22 mouse cellular contexts compared by ENCODE assay signal in genomic region chr2:75396016-75396415, GRCm38 (mm10).
DNase-seq lines count a peak whose midpoint lies in the region; ATAC-seq and TF ChIP-seq lines count a peak whose summit lies in the region.
"Had no signal": no experiment of that assay in that cellular context is flagged by ENCODE, and none has a peak within 500 bp of the region (broad histone marks: within the 10 kb centered on the region; RNA-seq: fewer than 3 reads in every experiment).

No protein-coding gene starts in this region.

- H3K9ac ChIP-seq in forebrain, postnatal 0 days, result no peak overlapping the region
- no peak overlapping the region for H3K9ac ChIP-seq in forebrain, embryonic 11.5 days (ENCODE audit: low read length)
- H3K9ac ChIP-seq in limb, embryonic 11.5 days (ENCODE audit: low read length), result no peak overlapping the region
- H3K9ac ChIP-seq: embryonic facial prominence, embryonic 15.5 days; hindbrain, embryonic 13.5 days had no signal

- H3K27ac ChIP-seq in forebrain, postnatal 0 days (ENCODE audit: low read depth, low read length), result no peak overlapping the region
- no peak overlapping the region for H3K27ac ChIP-seq in forebrain, embryonic 11.5 days (ENCODE audit: low read depth, low read length)
- peak overlapping the region; percentile 52; the same call in 1 of the 2 replicates for H3K27ac ChIP-seq in limb, embryonic 11.5 days (replicated peaks; ENCODE audit: low read depth, low read length)
- no peak overlapping the region for H3K27ac ChIP-seq in gastrocnemius, adult 2 months
- H3K27ac ChIP-seq: embryonic facial prominence, embryonic 15.5 days; forebrain, embryonic 10.5 days; heart, embryonic 10.5 days; hindbrain, embryonic 13.5 days; hindbrain, postnatal 0 days had no signal

- no peak for TF ChIP-seq CTCF in forebrain, postnatal 0 days (IDR thresholded peaks at IDR 0.05; ENCODE audit: low read depth)
- TF ChIP-seq CTCF in gastrocnemius, adult 2 months (IDR thresholded peaks at IDR 0.05), result no peak

- no peaks in the 10 kb centered on the region for H3K27me3 ChIP-seq in forebrain, postnatal 0 days (ENCODE audit: insufficient read depth, low read length)
- H3K27me3 ChIP-seq in forebrain, embryonic 11.5 days (ENCODE audit: control insufficient read depth, insufficient read depth, low read length), result no peaks in the 10 kb centered on the region
- no peaks in the 10 kb centered on the region for H3K27me3 ChIP-seq in limb, embryonic 11.5 days (ENCODE audit: control insufficient read depth, insufficient read depth, low read length)
- H3K27me3 ChIP-seq: embryonic facial prominence, embryonic 15.5 days; hindbrain, embryonic 13.5 days had no signal

- H3K4me2 ChIP-seq in forebrain, postnatal 0 days (ENCODE audit: low read depth), result no peak overlapping the region
- H3K4me2 ChIP-seq in forebrain, embryonic 11.5 days (ENCODE audit: low read depth, low read length, severe bottlenecking), result no peak overlapping the region
- no peak overlapping the region for H3K4me2 ChIP-seq in limb, embryonic 11.5 days (ENCODE audit: low read depth, severe bottlenecking)
- H3K4me2 ChIP-seq: embryonic facial prominence, embryonic 15.5 days; hindbrain, embryonic 13.5 days had no signal

- no peak overlapping the region for H3K4me3 ChIP-seq in forebrain, postnatal 0 days (ENCODE audit: low read depth, low read length)
- H3K4me3 ChIP-seq in forebrain, embryonic 11.5 days (ENCODE audit: low read depth, low read length), result no peak overlapping the region
- H3K4me3 ChIP-seq in limb, embryonic 11.5 days (ENCODE audit: low read depth, low read length), result no peak overlapping the region
- no peak overlapping the region for H3K4me3 ChIP-seq in gastrocnemius, adult 2 months
- H3K4me3 ChIP-seq: embryonic facial prominence, embryonic 15.5 days; erythroblast, embryonic 14.5 days; forebrain, embryonic 10.5 days; heart, embryonic 10.5 days; hindbrain, embryonic 13.5 days had no signal

- H3K9me3 ChIP-seq in forebrain, postnatal 0 days (ENCODE audit: low read length), result no peaks in the 10 kb centered on the region
- no peaks in the 10 kb centered on the region for H3K9me3 ChIP-seq in forebrain, embryonic 11.5 days (ENCODE audit: control insufficient read depth, low read length)
- no peaks in the 10 kb centered on the region for H3K9me3 ChIP-seq in limb, embryonic 11.5 days (ENCODE audit: control insufficient read depth, low read length)
- H3K9me3 ChIP-seq: embryonic facial prominence, embryonic 15.5 days; forebrain, embryonic 10.5 days; heart, embryonic 10.5 days; hindbrain, embryonic 13.5 days had no signal

- DNase-seq in forebrain, postnatal 0 days, result no peak
- DNase-seq in forebrain, embryonic 11.5 days (ENCODE audit: low spot score), result no peak
- DNase-seq in 3T3-L1 (ENCODE audit: low read depth, low spot score), result peak; percentile 70
- no peak for DNase-seq in limb, embryonic 11.5 days (ENCODE audit: low spot score)
- no peak for DNase-seq in gastrocnemius, adult 2 months
- DNase-seq in left cerebral cortex, postnatal 14 days (ENCODE audit: low spot score in 2 of 2), result no peak
- no peak for DNase-seq in kidney, adult 9 months
- DNase-seq: adrenal gland, adult 8-10 months; adrenal gland, postnatal 36 days; cerebellum, adult 11 months; cerebellum, adult 8-10 months; cerebellum, postnatal 14 days; embryo, embryonic 11 days; gastrocnemius, postnatal 36 days; heart, adult 18-20 months; heart, postnatal 10 days had no signal

- WGBS in forebrain, postnatal 0 days, result 33% methylated on average over 2 of the region's 2 CpGs
- 87% methylated on average over 2 of the region's 2 CpGs for WGBS in forebrain, embryonic 11.5 days
- WGBS in limb, embryonic 11.5 days, result 62% methylated on average over 2 of the region's 2 CpGs

- no peaks in the 10 kb centered on the region for H3K36me3 ChIP-seq in forebrain, postnatal 0 days (ENCODE audit: insufficient read depth)
- H3K36me3 ChIP-seq in forebrain, embryonic 11.5 days (ENCODE audit: control insufficient read depth, insufficient read depth, low read length), result no peaks in the 10 kb centered on the region
- no peaks in the 10 kb centered on the region for H3K36me3 ChIP-seq in limb, embryonic 11.5 days (ENCODE audit: control insufficient read depth, insufficient read depth, low read length)
- H3K36me3 ChIP-seq: embryonic facial prominence, embryonic 15.5 days; forebrain, embryonic 10.5 days; heart, embryonic 10.5 days; hindbrain, embryonic 13.5 days had no signal

- intact Hi-C loops in gastrocnemius, adult 2 months (cut with DNase I), result no loop called here
- intact Hi-C loops in left cerebral cortex, postnatal 14 days (cut with DNase I), result no loop called here

- no peaks in the 10 kb centered on the region for H3K4me1 ChIP-seq in forebrain, postnatal 0 days (ENCODE audit: insufficient read depth)
- no peaks in the 10 kb centered on the region for H3K4me1 ChIP-seq in forebrain, embryonic 11.5 days (replicated peaks; ENCODE audit: control insufficient read depth, insufficient read depth, low read length)
- peaks cover 15% of the 10 kb centered on the region for H3K4me1 ChIP-seq in limb, embryonic 11.5 days (ENCODE audit: control insufficient read depth, insufficient read depth, low read length)
- H3K4me1 ChIP-seq: embryonic facial prominence, embryonic 15.5 days; forebrain, embryonic 10.5 days; heart, embryonic 10.5 days had no signal

- ATAC-seq in forebrain, postnatal 0 days, result peak; percentile 51
- no peak for ATAC-seq in forebrain, embryonic 11.5 days (replicated peaks; ENCODE audit: low FRiP score)
- ATAC-seq in limb, embryonic 11.5 days (ENCODE audit: insufficient number of reproducible peaks, low FRiP score, low TSS enrichment, low read depth), result no peak
- ATAC-seq: hindbrain, postnatal 0 days had no signal
